Mouse (Mus musculus): Measurements from ENCODE around the gene Theg. TPM values are rescaled to one million over a fixed set of nuclear protein-coding genes. Genes with fewer than 3 reads are reported as not detected.

Theg gene
- polyA plus RNA-seq (2014; fragmentation: Nextera tagmentation; extraction: Ambion mirVana) = not detected in 2 replicates

- no peaks in the 10 kb centered on the region for H3K27me3 ChIP-seq (ENCODE audit: insufficient read depth, low read length)
- H3K4me3 ChIP-seq (ENCODE audit: low read depth, low read length) = no peak within 1 kb of the TSS
- no peaks in the 10 kb centered on the region for H3K4me1 ChIP-seq (ENCODE audit: insufficient read depth)
- no peaks in the 10 kb centered on the region for H3K9me3 ChIP-seq (ENCODE audit: low read depth, low read length)
- no peak within 1 kb of the TSS for H3K27ac ChIP-seq (ENCODE audit: low read depth)
- no peaks in the 10 kb centered on the region for H3K36me3 ChIP-seq (ENCODE audit: insufficient read depth)
- WGBS = 77% methylated on average over 5 of the region's 5 CpGs
- H3K9ac ChIP-seq = no peak within 1 kb of the TSS
- TF ChIP-seq CTCF (IDR thresholded peaks at IDR 0.05; ENCODE audit: low read depth) = no peak
- DNase-seq (no peak), ATAC-seq (ENCODE audit: insufficient read depth) (no peak)
- H3K4me2 ChIP-seq = no peak within 1 kb of the TSS
Measured at GRCm38 (mm10) chr10:79587061-79587751, at the start of gene Theg. TSS of gene Theg (minus strand) at chr10:79587331.

- H3K9me3 ChIP-seq (ENCODE audit: low read depth, low read length) = no peaks in the 10 kb centered on the region
- H3K4me2 ChIP-seq = peak overlapping the region; percentile 93
- H3K4me1 ChIP-seq (ENCODE audit: insufficient read depth) = peaks cover 7% of the 10 kb centered on the region; the same call in 1 of the 2 replicates
- H3K27me3 ChIP-seq (ENCODE audit: insufficient read depth, low read length) = peaks cover 20% of the 10 kb centered on the region; the same call in 1 of the 2 replicates
- no peak overlapping the region for H3K27ac ChIP-seq (ENCODE audit: low read depth)
- ATAC-seq (ENCODE audit: insufficient read depth) = no peak
- WGBS = 82% methylated on average over 8 of the region's 8 CpGs
- DNase-seq = no peak
- no peak overlapping the region for H3K4me3 ChIP-seq (ENCODE audit: low read depth, low read length)
- TF ChIP-seq CTCF (IDR thresholded peaks at IDR 0.05; ENCODE audit: low read depth) = no peak
- H3K9ac ChIP-seq = no peak overlapping the region
- H3K36me3 ChIP-seq (ENCODE audit: insufficient read depth) = no peaks in the 10 kb centered on the region
Measured at GRCm38 (mm10) chr10:79636287-79636686, 49.2 kb upstream of the Theg start.

- Histone ChIP-seq H3K36me3 (ENCODE audit: insufficient read depth) (no peaks in the 10 kb centered on the region), H3K9ac (no peak overlapping the region), H3K4me3 (ENCODE audit: low read depth, low read length) (no peak overlapping the region), H3K4me2 (no peak overlapping the region), H3K9me3 (ENCODE audit: low read depth, low read length) (no peaks in the 10 kb centered on the region), H3K27me3 (ENCODE audit: insufficient read depth, low read length) (peaks cover 11% of the 10 kb centered on the region; the same call in 1 of the 2 replicates), H3K27ac (ENCODE audit: low read depth) (no peak overlapping the region), H3K4me1 (ENCODE audit: insufficient read depth) (no peaks in the 10 kb centered on the region)
- TF ChIP-seq CTCF (IDR thresholded peaks at IDR 0.05; ENCODE audit: low read depth) = no peak
- no peak for DNase-seq
- 75% methylated on average over 17 of the region's 17 CpGs for WGBS
- ATAC-seq (ENCODE audit: insufficient read depth) = no peak
Measured at GRCm38 (mm10) chr10:79633006-79633777, 46.1 kb upstream of the Theg start.

GRCm38 (mm10) chr10:79631432-79631831 is 44.3 kb upstream of the Theg start:
- TF ChIP-seq CTCF (IDR thresholded peaks at IDR 0.05; ENCODE audit: low read depth) = no peak
- no peak overlapping the region for H3K27ac ChIP-seq (ENCODE audit: low read depth)
- no peaks in the 10 kb centered on the region for H3K9me3 ChIP-seq (ENCODE audit: low read depth, low read length)
- no peak overlapping the region for H3K4me3 ChIP-seq (ENCODE audit: low read depth, low read length)
- no peaks in the 10 kb centered on the region for H3K4me1 ChIP-seq (ENCODE audit: insufficient read depth)
- H3K4me2 ChIP-seq = no peak overlapping the region
- ATAC-seq (ENCODE audit: insufficient read depth) (no peak), DNase-seq (no peak)
- H3K9ac ChIP-seq = no peak overlapping the region
- no peaks in the 10 kb centered on the region for H3K27me3 ChIP-seq (ENCODE audit: insufficient read depth, low read length)
- no peaks in the 10 kb centered on the region for H3K36me3 ChIP-seq (ENCODE audit: insufficient read depth)
- WGBS = 84% methylated on average over 4 of the region's 4 CpGs

- WGBS = 84% methylated on average over 5 of the region's 5 CpGs
- ATAC-seq (ENCODE audit: insufficient read depth) (no peak), DNase-seq (no peak)
- Histone ChIP-seq H3K9ac (no peak overlapping the region), H3K4me2 (no peak overlapping the region), H3K4me3 (ENCODE audit: low read depth, low read length) (no peak overlapping the region), H3K9me3 (ENCODE audit: low read depth, low read length) (no peaks in the 10 kb centered on the region), H3K36me3 (ENCODE audit: insufficient read depth) (no peaks in the 10 kb centered on the region), H3K4me1 (ENCODE audit: insufficient read depth) (no peaks in the 10 kb centered on the region), H3K27ac (ENCODE audit: low read depth) (no peak overlapping the region), H3K27me3 (ENCODE audit: insufficient read depth, low read length) (no peaks in the 10 kb centered on the region)
- no peak for TF ChIP-seq CTCF (IDR thresholded peaks at IDR 0.05; ENCODE audit: low read depth)
Measured at GRCm38 (mm10) chr10:79628377-79628776, 41.2 kb upstream of the Theg start.

GRCm38 (mm10) chr10:79626156-79626555 is 39.0 kb upstream of the Theg start:
- Histone ChIP-seq H3K9ac (no peak overlapping the region), H3K4me1 (ENCODE audit: insufficient read depth) (no peaks in the 10 kb centered on the region), H3K36me3 (ENCODE audit: insufficient read depth) (no peaks in the 10 kb centered on the region), H3K4me3 (ENCODE audit: low read depth, low read length) (no peak overlapping the region), H3K9me3 (ENCODE audit: low read depth, low read length) (no peaks in the 10 kb centered on the region), H3K4me2 (no peak overlapping the region), H3K27me3 (ENCODE audit: insufficient read depth, low read length) (no peaks in the 10 kb centered on the region), H3K27ac (ENCODE audit: low read depth) (no peak overlapping the region)
- DNase-seq = no peak
- no peak for TF ChIP-seq CTCF (IDR thresholded peaks at IDR 0.05; ENCODE audit: low read depth)
- ATAC-seq (ENCODE audit: insufficient read depth) = no peak
- WGBS = 69% methylated on average over 10 of the region's 10 CpGs

- Histone ChIP-seq H3K4me1 (ENCODE audit: insufficient read depth) (no peaks in the 10 kb centered on the region), H3K27ac (ENCODE audit: low read depth) (no peak overlapping the region), H3K4me2 (no peak overlapping the region), H3K36me3 (ENCODE audit: insufficient read depth) (no peaks in the 10 kb centered on the region), H3K4me3 (ENCODE audit: low read depth, low read length) (no peak overlapping the region), H3K27me3 (ENCODE audit: insufficient read depth, low read length) (no peaks in the 10 kb centered on the region), H3K9me3 (ENCODE audit: low read depth, low read length) (no peaks in the 10 kb centered on the region), H3K9ac (no peak overlapping the region)
- no peak for TF ChIP-seq CTCF (IDR thresholded peaks at IDR 0.05; ENCODE audit: low read depth)
- no peak for ATAC-seq (ENCODE audit: insufficient read depth)
- WGBS = 60% methylated on average over 9 of the region's 9 CpGs
- DNase-seq = no peak
Measured at GRCm38 (mm10) chr10:79625398-79625797, 38.3 kb upstream of the Theg start.

All from lung, embryonic 14.5 days (tissue).